Mouse (Mus musculus): Measurements from ENCODE around the gene Slc4a1ap.
A peak's percentile ranks its signal among the peaks of the same experiment; 100 is the strongest.
"Not testable (repeated sequence)": the region's sequence is repeated elsewhere in the genome, so short reads cannot be mapped to it uniquely, and the experiment has no call there.

The Slc4a1ap gene

GRCm38 (mm10) chr5:31567951-31568657, 41.3 kb downstream of the Slc4a1ap start:
- DNase-seq (ENCODE audit: low read depth): peak; percentile 24

- peak; percentile 60 for DNase-seq (ENCODE audit: low read depth)
These were observed 44.3 kb downstream of the Slc4a1ap start for GRCm38 (mm10) chr5:31571023-31571608.

- DNase-seq (ENCODE audit: low read depth): no peak
These were observed 46.9 kb downstream of the Slc4a1ap start for GRCm38 (mm10) chr5:31573722-31574121.

GRCm38 (mm10) chr5:31576539-31576975, 49.8 kb downstream of the Slc4a1ap start:
- peak; percentile 98 for DNase-seq (ENCODE audit: low read depth)

GRCm38 (mm10) chr5:31581263-31581662, 54.5 kb downstream of the Slc4a1ap start:
- peak; percentile 33 for DNase-seq (ENCODE audit: low read depth)

- DNase-seq (ENCODE audit: low read depth): no peak
These were observed 55.1 kb downstream of the Slc4a1ap start for GRCm38 (mm10) chr5:31581932-31582331.

- DNase-seq (ENCODE audit: low read depth): no peak
These were observed 56.5 kb downstream of the Slc4a1ap start for GRCm38 (mm10) chr5:31583261-31583660.

- no peak for DNase-seq (ENCODE audit: low read depth)
These were observed 58.7 kb downstream of the Slc4a1ap start for GRCm38 (mm10) chr5:31585526-31585925.

GRCm38 (mm10) chr5:31588016-31588415, 61.2 kb downstream of the Slc4a1ap start:
- DNase-seq (ENCODE audit: low read depth): no peak

- DNase-seq (ENCODE audit: low read depth): not testable (repeated sequence)
These were observed 61.9 kb downstream of the Slc4a1ap start for GRCm38 (mm10) chr5:31588672-31589071.

GRCm38 (mm10) chr5:31589711-31590319, 63.0 kb downstream of the Slc4a1ap start:
- no peak for DNase-seq (ENCODE audit: low read depth)

- DNase-seq (ENCODE audit: low read depth): no peak
These were observed 64.3 kb downstream of the Slc4a1ap start for GRCm38 (mm10) chr5:31591122-31591521.

- no peak for DNase-seq (ENCODE audit: low read depth)
These were observed 69.1 kb downstream of the Slc4a1ap start for GRCm38 (mm10) chr5:31595868-31596267.

- DNase-seq (ENCODE audit: low read depth): peak; percentile 73
These were observed 70.0 kb downstream of the Slc4a1ap start, which contains the start of gene Mrpl33 for GRCm38 (mm10) chr5:31596481-31597429. TSS of gene Mrpl33 (plus strand) at chr5:31596935.

GRCm38 (mm10) chr5:31597430-31597944, 70.7 kb downstream of the Slc4a1ap start:
- DNase-seq (ENCODE audit: low read depth): peak; percentile 32

GRCm38 (mm10) chr5:31598121-31598520, 71.3 kb downstream of the Slc4a1ap start:
- DNase-seq (ENCODE audit: low read depth): no peak

GRCm38 (mm10) chr5:31598579-31598978, 71.8 kb downstream of the Slc4a1ap start:
- peak; percentile 89 for DNase-seq (ENCODE audit: low read depth)

- peak; percentile 80 for DNase-seq (ENCODE audit: low read depth)
These were observed 72.4 kb downstream of the Slc4a1ap start for GRCm38 (mm10) chr5:31599161-31599560.

GRCm38 (mm10) chr5:31601162-31601722, 74.4 kb downstream of the Slc4a1ap start:
- no peak for DNase-seq (ENCODE audit: low read depth)

- peak; percentile 96 for DNase-seq (ENCODE audit: low read depth)
These were observed 75.6 kb downstream of the Slc4a1ap start for GRCm38 (mm10) chr5:31602377-31602776.

- no peak for DNase-seq (ENCODE audit: low read depth)
These were observed 77.0 kb downstream of the Slc4a1ap start for GRCm38 (mm10) chr5:31603766-31604165.

Measured in 416B (cell line).